Mouse (Mus musculus) spleen, adult 12 weeks (tissue): ENCODE results near the gene Pdhx.
A peak's percentile ranks its signal among the peaks of the same experiment; 100 is the strongest.

Source experiments
- DNase-seq: peaks from one replicate; pipeline ENCODE4 v3.0.0; 2022; ENCODE audit warnings: low spot score

The Pdhx gene

DNA sequence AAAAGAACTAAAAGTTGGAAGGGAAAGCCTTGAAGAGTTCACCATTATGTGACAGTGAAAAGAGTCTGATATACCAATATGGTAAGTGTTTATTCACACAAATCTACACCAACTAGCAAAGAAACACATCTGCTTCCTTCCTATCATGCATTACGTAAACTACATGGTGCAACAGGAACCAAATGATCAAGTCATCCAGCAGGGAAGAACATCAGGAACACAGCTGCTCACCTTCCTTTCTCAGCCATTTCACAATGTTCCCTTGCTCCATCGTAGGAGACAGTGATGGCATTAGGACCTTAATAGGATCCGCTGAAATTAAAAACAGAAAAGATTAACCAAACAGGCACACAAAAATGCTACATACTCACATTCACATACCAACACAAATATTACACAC is 15.0 kb downstream of the Pdhx start:
- no peak for DNase-seq

DNA sequence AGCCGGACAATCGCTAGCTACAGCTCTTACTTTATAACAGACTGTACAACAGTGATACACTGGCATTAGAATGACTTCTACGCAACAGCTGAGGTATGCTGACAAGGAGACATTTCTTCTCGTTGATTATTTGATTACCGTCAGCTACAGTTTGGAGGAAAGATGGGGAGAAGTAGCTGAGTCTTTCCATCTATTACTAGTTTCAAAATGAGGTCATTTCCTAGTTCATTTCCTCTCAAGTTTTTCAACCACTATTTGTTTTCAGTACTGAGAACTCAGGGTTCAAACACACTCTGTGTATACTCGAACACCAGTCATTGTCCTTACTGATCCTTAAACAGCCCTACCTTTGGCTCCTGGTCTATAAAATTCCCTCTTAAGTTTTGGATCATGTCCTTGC is 17.5 kb downstream of the Pdhx start:
- DNase-seq: no peak

DNA sequence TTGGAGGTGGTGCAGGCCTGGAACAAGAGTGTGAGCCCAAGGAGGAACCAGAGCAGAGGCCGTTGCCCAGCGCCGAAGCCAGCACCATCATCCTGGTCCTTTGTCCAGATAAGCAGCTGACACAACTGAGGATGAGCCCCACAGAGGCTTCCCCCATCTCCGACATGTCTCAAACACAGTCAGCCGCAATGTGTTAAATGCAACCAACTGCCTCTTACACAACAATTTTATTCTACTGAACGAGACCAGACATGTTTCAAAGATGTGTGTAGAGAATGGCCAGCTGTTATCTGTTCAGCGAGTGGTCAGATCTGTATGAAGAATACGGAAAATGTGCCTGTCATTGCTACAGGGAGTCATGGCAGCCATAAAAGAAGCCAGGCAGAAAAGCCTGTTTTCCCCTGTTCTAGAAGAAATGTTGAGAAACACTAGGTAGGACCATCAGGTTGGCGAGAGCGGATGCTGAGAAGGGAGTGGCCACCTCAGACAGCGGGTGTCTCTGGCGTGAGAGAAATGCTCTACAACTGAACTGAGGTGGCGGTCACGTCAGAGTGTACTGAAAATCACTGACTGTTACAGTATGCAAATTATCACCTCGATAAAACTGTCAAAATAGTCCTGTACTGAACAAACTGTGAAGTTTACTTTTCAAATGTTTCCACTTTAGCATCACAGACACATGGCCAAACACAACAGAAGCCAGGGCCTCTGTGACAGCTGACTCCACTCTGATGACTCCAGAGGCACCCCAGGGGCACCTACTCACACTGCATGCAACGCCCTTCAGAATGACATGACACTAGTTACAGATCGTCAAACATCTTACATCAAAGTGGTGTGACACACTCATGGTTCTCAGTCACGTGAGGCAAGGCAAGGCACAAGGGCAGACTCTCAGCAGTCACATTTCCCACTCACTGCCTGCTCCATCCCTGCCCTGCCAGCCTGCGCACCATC is 21.1 kb downstream of the Pdhx start:
- peak; percentile 5 for DNase-seq

DNA sequence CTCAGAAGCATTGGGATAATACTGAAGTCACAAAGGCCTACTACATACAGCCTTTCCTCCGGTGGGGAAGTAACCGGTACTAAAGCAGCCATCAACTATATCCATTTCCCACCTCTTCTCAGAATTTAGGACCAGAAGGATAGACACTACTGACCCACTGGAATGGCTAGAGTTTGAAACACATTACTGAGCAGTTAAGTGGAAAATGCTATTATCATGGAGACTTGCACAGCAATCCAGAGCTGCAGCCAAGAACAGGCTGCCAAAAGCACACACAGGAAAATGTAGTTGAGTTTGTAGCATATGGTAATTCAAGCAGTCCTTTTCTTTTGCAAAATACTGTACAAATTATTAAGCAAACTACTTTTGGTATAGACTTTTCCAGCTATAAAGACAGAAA is 28.0 kb downstream of the Pdhx start:
- no peak for DNase-seq

DNA sequence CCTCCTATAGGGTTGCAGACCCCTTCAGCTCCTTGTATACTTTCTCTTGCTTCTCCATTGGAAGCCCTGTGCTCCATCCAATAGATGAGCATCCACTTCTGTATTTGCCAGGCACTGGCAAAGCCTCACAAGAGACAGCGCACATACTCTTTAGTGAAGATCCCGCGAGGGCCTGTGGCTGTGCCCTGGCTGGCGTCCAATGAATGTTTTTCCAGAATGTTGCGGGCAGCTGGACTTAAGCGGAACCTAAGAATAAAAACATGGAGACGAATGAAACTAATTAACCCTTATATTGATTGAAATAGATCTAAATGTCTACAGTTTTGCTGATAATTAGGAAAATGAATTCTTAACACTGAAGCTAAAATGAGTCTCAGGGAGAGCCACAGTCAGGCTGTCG is 32.4 kb downstream of the Pdhx start:
- no peak for DNase-seq

DNA sequence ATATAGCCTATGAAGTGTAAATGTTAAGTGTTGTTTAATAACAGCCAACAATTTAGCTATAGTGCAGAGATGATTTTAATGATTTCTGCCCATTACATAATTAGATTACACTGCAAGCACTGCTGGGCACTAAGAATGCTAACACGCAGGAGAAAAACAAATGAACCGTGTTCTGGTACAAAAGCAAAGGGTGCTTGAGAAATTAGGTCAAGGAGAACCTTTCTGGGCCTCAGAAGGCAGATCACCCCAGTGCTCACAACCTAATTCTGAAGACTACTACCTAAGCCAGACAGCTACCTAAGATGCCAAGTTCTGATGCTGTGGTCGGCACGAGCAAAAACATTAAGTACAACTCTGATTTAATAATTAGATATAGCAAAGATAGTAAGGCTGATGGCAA is 35.5 kb downstream of the Pdhx start:
- no peak for DNase-seq

DNA sequence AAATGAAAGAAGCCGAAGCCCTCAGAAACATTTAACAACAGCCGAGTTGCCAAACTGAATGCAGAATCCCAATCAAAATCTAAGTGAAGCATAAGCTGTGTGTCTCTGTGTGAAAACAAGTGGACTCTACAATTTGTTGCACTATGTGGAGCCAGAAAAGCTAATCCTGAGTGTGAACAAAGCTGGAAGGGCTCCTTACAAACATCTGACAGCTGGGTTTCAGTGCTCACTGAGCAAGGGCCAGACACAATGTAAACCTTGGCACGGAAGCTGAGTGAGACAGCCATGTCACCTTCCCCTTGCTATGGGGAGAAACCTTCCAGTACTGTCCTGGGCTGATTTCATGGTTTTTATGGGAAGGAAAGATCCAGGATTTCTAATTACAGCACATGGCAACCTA is 50.6 kb downstream of the Pdhx start:
- no peak for DNase-seq

DNA sequence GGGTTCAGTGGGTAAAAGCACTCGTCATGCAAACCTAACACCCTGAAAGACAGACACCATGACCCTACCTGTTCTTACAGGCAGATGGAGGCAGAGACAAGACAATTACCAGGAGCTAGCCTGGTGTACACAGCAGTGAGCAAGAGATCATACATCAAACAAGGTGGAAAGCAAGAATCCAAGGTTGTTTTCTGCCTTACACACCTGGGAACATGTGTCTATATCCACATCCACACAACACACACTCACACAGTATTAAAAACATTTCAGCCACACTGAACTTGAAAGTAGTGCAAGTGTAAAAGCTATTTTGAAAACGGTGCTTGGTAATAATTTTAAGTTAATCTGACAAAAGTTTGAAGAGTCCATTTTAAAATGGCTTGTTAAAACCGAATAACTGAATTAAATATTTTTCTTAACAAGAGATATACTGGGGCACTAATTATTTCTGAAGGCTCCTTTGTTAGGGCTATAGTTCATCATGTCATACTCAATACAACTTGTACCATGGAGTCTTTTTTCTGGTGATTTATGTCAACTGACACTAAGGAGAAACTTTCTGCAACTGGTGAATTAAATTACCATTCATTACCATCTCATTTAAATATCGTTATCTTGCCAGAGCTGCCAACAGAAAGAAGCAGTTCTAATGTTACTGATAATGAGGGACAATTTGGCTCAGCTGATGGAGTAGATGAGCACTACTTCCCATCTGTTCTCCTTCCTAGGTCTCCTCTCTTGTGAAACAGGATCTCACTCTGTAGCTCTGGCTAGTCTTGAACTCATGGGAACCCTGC is 52.9 kb downstream of the Pdhx start:
- no peak for DNase-seq

DNA sequence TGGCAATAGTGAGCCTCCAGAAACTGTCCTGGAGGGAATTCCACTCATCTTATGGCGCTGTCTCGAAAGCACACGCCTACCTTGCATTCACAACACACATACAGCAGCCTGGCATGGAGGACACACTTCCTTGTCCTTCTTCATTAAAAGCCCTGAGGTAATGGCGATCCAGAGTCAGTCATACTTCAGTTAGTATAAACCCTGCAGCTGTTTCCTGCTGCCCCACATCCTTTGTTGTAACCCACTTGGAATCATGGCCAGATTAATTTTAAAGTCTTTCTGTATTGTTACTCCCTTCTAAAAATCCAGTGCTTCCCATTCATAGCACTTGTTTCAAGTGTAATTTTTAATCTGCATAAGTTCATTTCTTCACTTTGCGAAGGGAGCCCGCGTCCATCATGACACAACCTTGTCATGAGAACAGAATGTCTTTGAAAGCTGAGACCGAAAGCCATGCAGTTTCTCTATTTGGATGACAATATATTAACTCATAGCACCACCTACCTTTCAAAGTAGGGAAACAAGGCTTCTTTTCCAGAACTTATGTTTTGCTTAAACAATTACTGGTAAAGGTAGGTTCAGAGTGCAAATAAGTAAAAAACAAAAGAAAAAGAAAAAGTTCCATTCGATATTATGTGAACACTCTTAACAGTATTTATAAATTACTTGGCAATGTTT is 54.4 kb downstream of the Pdhx start:
- DNase-seq: no peak

DNA sequence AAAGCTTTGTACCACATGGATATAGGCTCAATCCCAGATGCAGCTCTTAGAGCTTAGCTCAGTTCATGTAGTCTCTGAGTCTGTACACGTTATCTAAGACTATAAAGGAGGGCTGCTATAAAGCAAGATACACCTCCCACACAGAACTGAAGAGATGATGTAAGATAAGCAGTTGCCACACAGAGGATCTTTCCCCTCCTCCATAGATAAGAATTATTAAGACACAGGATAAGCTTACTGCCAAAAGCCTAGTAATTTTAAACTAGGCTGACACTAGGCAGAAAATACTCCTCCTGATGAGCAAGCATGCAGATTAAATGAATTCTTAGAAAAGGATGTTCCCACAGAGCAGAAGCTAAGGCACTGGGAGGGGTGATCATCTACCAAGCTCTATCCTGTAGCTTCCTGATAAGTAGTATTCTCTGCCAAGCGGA is 55.9 kb downstream of the Pdhx start:
- DNase-seq: no peak

DNA sequence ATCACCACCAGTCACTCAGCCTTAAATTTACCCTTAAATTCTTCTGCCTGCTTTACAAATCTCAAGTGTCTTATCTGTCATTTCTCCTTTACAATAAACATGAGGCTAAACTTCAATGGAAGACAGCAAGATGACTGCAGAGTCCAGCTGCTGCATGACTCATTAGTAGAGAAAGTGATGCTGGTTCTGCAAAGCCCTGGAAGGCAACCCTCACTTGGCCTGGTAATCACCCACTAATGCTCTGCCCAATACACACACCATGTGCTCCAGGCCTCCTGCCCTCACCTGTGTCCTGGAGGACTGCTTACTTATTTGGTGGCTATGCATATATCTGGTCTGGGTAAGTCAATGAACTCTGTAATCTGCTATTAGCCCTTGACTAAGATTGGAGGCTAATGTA is 57.2 kb downstream of the Pdhx start:
- no peak for DNase-seq

DNA sequence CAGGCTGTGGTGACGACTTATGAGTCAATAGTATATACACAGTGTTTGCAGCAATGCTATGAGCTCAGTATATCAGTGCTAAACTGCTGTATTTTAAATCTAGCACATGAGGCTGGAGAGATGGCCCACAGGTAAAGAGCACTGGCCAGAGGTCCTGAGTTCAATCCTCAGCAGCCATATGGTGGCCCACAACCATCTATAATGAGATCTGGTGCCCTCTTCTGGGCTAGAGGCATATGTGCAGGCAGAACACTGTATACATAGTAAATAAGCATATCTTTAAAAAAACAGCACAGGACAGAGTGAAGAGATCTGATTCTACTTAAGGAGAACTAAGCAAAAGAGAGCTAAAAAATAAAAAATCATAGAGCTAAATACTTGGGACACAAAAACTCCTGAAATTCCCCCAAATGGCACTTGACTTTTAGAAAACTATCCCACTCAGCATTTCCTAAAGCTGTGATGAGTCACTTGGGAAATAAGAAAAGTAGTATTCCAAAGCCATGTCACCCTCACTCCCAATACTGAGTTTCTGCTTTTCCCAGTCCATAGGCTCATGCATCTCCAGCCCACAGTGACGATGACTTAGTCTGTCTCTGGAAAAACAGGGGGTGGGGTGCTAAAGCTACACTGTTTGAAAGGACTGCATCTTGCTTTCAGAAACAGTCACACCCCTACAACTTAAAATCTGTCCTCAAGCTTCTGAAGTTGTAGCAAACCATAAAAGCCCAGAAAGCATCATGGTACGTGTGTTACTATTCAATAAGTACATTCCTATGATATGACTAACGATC is 60.3 kb downstream of the Pdhx start:
- DNase-seq: no peak

DNA sequence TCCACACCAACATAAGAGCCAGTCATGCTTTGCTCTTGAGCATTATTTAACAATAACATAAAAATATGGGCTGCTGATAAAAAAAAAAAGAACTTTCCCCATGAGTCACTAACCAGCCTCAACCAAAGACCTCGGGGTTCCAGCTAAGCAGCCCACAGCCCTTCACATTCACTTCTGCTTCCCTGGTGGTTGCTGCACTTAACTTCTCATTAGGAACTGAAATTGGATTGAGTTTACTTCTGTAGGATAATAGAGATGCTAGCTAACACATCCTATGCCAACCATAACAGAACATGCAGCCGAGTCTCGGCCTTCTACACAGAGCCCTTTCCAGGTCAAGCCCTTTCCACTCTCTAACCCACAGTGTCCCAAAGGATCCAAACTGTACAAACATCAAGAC is 65.1 kb downstream of the Pdhx start:
- DNase-seq: no peak

DNA sequence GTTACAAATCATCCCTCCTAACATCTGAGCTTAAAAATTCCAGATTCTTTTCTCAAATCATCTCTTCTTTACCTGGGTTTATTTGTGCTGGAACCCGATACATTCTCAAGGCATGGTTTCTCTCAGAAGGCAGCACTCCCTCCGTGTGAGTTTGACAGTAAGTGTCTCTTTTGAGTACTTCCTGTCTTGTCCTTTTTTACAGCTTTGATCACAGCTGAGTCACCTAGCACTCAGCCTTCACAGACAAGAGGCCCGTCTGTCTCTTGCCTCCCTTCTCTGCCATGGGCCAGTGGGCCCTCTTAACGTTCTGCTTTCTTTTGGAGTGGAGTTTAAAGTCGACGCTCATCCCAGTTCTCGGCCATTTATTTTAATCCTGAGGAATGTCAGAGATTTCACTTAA is 68.7 kb downstream of the Pdhx start:
- DNase-seq: no peak

DNA sequence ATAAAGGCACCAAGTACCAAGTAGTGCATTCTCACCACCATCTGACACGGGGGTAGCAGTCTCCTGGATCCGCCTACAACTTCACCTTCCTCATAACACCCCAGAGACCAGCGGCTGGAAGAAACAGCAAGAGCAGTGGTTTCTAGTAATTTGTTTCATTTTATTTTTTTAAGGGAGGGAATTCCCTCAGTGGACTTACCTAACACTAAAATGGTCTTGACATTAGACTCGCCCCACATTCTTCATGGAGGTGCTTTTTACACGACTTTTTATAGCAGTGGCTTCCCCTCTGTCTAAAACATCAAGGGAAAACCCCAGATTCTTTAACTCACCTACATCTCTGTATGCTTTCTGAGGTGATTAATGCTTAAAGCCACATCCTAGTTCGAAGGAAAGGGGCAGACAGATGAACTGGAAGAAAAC is 74.1 kb downstream of the Pdhx start:
- DNase-seq: no peak

DNA sequence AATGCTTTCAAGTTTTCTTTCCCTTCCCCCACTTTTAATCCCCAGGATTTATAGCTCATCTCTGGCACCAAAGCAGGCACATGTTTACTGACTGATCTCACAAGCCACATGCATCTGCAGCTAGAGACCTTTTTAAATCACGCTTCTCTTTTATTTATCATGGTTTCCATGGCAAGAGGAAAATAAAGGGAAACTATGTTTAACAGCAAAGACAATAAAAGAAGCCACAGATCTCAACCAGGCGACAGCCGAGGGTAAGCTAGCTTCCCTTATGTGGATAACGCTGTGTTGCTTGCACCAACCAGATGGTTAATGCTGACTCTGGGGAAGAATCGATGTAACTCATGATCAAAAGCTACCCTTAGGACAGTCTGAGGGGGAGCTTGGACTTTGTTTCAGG is 75.0 kb downstream of the Pdhx start:
- DNase-seq: no peak

DNA sequence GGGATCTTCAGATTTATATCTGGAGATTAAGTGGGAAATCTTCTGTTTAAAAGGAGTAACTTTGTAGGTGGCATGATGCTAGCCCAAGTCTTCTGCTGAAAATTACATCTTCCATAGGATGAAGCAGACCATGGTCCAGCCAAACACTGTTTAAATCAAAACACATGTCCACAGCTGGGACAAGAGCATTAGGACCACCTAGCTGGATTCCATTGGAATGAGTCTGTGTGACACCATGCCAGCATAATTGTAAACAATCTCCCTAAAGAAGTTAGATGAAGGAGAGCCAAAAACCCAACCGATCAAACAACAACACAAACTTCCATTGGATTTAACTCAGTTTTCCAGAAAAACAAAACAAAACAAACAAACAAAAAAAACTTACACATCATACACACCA is 75.4 kb downstream of the Pdhx start:
- no peak for DNase-seq

DNA sequence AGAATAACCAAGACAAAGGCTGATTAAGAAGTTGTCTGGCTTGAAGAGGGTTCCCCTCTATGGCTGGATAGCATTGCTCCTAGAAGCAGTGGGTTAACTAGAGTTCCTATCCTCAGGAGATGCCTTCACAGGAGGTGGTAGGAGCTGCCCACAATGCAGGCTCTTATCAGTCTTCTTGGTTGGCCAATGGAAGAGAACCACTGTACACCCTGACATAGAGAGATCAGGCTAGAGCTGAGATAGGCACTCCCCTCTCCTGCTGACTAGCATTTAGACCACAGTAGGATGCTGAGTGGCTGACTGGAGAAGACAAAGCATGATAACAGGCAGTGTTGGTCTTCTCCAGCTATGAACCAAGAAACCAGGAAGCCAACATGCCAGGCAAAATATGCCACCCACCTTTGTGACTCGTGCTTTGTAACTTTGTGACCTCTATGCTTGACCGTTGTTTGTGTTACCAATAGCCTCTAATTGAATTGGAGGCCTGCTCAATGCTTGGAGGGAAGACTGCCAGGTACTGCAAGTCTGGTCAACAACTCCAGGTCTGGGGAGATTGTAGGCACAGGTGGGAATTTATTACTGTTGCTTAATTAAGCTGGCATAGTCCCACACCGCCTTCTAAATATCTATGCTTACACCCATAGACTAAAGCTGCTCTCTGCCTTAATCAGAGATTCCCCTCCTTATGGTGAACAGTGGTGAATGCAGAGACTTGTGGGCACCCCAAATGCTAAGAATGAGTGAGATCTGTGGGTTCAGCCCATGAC is 79.3 kb downstream of the Pdhx start:
- DNase-seq: no peak

DNA sequence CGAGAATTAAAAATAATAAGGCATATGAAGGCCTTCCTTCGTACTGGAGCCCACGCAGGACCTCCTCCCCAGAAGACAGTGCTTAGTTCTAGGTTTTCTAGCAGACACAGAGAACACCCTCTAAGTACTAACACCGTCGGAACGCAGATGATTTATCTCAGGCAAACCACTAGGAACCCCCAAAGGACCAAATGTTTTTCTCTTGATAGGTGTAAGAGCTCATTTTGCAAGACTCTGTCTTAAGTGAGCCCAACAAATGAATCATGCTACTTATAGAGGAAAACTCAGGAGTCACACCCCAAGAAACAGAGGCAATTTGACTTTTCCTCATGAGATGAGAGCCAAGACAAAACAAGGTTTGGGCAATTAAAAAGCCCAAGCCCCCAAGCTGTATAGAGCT is 80.9 kb downstream of the Pdhx start:
- no peak for DNase-seq

DNA sequence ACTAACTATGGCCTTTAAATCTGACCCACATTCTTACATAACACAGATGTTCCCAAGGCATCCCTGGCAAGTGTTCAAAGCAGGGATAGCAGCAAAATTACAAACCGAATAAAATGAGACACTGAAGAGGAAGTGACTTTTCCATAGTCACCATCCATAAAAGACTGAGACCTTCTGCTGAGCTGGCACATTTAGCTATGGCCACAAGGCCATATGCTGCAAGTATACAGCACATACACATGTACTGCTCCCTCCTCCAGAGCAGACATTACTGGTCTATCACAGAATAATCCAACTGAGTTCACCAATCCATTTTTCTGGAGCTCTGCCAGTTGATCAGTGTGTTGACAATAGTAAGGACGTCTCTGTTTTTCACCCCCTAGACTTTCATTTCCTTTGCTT is 83.0 kb downstream of the Pdhx start:
- DNase-seq: no peak

DNA sequence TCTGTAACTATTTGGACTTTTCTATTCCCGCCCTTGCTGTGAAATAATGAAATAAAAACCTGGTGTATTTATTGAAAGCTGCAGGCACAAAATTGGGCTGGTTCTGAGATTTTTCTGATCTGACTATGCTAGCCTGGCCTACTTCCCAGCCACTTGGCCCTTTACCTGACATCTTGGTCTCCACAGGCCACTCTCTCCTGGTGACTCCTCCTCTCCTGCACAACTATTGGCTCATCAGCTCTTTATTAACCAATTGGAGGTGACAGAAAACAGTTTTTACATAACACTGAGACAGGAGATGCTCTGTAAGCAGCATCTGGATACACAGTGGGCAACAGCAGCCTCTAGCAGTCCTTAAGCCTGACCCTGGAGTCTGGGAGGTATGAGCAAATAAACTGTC is 83.9 kb downstream of the Pdhx start:
- no peak for DNase-seq
